Mouse (Mus musculus) embryo, embryonic 11 days (tissue): Measurements from ENCODE around the gene Irak1bp1.

Experiments
- DNase-seq: peaks from one replicate; pipeline ENCODE4 v3.0.0-alpha.2; 2015

Irak1bp1 gene

GRCm38 (mm10) chr9:82829007-82829689 is at the start of gene Irak1bp1:
TSS of gene Irak1bp1 (plus strand) at chr9:82829540.
- DNase-seq: peak; percentile 22

- no peak for DNase-seq
These were observed 41.0 kb upstream of the Irak1bp1 start for GRCm38 (mm10) chr9:82788375-82788774.

GRCm38 (mm10) chr9:82800360-82800759 is 29.0 kb upstream of the Irak1bp1 start:
- DNase-seq: no peak

GRCm38 (mm10) chr9:82807129-82807528 is 22.2 kb upstream of the Irak1bp1 start:
- no peak for DNase-seq

DNA sequence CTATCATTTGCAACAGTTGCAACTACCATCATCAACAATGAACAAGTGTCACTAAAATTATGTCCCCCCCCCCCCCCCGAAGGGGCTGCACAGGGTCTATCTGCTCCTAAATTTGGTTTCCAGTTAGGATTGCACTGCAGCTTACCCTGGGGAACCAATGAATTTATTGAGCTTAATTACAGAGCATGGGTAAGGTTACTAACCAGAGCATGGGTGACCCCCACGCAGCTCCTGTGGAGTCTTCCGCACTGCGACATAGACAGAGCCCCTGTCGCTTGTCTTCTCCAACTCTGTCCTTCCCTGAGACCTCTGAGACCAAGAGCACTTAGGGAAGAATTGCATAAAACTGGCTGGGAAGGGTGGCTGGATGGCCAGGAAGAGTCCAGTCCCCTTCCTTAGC is 21.7 kb upstream of the Irak1bp1 start:
- DNase-seq: no peak

DNA sequence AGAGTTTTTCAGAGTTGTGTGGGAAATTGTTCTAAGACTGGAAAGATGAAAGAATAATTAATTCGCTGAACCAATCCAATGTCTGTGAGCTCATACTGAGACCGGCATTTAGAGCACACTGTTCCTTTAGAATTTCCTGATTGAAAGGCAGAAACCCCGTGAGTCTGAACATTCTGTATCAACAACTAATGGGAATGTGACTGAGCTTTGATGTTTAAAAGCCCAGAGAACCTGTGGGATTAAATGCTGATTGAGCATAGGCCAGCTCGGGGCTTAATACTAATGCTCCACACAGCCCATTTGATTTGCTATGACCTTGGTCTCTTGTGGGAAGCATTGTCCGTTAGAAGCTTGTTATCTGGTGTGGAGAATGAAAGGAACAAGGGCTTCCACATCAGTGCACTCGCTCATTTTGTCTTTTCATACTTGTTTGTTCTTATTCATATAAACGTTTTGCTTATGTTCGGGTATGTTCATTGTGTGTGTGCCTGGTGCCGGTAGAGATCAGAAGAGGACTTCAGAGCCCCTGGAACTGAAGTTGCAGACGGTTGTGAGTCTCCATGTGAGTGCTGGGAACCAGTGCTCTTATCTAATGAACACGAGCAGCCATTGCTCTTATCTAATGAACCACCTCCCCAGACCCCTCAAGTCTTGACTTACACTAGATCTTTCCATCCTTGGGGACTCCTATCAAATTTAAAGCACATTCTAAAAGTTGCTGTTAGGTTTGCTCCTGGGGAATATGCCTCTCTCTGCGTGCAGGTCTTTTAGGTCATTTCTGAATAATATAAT is 17.0 kb upstream of the Irak1bp1 start:
- DNase-seq: no peak

- DNase-seq: peak; percentile 27
These were observed 14.8 kb upstream of the Irak1bp1 start for GRCm38 (mm10) chr9:82814536-82814935.

DNA sequence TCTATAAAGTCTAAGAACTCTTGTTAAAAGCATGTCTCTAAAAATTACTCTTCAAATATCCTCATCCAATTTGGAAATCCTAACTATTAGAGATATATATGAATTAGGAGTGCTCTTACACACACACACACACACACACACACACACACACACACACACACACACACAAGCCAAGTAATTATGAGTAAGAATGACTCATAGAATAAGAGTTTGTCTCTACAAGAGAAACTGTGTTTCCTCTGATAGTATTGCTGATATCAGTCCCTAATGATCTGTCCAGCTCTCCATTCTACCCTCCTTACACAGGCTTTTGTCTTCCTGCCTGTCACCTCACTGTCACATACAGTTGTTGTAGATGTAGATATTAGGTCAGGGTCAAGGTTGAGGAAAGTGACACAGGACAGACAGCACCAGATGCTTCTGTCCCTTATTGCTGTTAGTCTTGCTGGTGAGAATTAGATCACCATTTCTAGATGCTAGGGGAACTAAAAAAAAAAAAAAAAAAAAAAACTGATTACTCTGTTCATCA is 14.0 kb upstream of the Irak1bp1 start:
- no peak for DNase-seq

DNA sequence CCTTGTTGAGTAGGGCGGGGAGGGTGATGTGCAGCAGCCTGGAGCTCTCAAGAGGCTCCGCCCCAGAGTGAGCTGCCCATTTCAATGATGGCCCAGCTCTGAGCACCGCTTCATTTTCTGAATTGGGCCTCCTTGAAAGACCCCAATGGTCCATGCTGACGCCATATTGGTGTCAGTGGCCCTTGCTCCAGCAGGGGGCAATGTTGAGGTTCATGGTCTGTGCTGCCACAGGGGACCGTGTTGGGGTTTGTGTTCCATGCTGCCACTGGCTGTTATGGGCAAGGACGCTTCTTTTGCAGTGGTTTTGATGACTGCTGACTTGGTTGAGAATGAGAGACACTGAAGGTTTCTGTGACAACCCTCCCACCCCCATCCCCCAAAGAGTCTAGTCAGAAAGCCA is 2.9 kb upstream of the Irak1bp1 start:
- no peak for DNase-seq

DNA sequence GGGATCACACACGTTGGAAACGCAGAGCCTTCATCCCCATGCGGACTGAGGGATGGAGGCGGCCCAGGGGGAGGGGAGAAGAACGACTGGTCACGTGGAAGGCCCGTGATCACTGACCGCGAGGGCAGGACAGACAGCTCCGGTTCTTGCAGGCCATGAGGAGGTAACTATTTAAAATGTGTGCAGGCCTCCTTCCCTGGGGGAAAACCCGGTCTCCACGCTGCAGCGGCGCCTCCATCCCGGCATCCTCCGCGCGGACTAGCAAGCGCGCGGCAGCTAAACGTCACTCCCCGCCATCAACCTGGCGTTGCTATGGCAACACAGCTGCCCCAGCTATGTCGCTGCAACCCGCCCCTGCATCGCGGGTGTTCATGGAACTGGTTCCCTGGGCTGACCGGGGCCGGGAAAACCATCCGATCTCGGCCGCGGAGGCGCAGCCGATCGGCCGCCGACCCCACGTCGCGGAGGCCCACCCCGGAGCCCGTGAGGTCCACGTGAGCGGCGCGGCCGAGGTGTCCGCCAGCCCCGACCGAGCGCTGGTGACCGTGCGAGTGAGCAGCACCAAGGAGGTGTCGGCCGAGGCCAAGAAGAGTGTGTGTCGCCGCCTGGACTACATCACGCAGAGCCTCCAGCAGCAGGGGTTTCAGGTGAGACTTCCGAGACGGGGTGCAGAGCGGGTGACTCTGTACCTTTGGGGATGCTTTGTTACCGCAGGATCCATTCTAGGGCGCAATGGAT is 522 bp downstream of the Irak1bp1 start:
- DNase-seq: peak; percentile 96

GRCm38 (mm10) chr9:82831891-82832290 is 2.6 kb downstream of the Irak1bp1 start:
- no peak for DNase-seq

- DNase-seq: no peak
These were observed 6.6 kb downstream of the Irak1bp1 start for GRCm38 (mm10) chr9:82835921-82836320.

DNA sequence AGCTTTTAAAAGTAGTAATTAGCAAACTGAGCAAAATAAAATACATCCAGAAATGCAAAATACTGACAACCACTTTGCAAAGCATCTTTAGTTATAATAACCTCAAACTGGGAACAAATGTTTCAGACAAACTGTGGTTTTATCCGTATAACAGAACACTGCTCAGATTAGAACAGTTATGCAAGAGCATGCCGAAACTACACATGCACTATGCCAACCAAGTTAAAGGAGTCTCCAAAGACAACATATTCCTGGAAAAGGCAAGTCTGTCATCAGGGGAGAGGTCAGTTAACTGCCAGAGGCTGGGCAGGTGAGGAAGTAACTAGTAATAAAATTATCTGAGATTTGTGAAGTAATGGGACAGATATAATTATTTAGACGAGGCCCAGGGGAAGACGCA is 13.3 kb downstream of the Irak1bp1 start:
- no peak for DNase-seq

DNA sequence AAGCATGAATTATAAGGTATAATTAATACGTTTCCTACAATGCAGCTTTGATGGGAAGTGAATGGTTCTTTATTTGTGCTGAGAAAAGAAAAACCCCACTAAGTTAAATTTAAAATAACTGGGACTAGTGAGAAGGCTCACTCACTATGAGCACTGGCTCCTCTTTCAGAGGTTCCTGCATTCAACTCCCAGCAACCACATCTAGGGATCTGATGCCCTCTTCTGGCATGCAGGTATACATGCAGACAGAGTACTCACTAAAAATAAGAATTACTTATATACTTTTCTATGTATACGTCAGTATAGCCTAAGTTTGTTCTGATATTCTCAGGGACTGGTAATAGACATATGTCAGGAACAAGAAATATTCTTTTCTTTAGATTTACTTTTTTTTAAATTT is 24.7 kb downstream of the Irak1bp1 start:
- DNase-seq: peak; percentile 52

DNA sequence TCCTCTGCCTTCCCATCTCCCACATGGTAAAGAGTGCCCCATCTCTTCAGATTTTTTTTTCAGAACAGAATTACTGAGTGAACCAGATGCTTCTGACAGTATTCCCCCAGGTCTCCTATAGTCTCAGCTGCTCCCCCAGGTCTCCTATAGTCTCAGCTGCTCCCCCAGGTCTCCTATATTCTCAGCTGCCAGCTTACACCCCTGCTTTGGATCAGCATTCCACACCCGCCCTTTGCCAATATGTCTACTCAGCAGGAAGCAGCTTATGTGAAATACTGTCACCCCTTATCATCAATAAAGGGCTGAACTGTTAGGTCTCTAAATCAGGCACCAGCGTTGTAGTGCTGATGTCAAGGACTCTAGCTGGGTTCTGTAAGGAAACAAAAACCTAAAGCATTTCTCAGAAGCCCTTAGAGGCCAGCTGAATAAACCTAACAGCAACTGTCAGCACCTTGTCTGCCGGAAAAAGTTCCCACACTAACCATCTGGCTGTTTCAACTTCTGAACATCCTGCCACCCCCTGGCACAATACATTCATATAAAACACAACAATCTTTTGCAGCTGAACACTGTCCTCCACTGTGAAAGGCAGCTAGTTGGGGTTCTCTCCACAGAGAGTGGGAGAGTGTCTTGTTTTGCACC is 25.8 kb downstream of the Irak1bp1 start:
- DNase-seq: no peak

- DNase-seq: no peak
These were observed 26.9 kb downstream of the Irak1bp1 start for GRCm38 (mm10) chr9:82856241-82856640.

DNA sequence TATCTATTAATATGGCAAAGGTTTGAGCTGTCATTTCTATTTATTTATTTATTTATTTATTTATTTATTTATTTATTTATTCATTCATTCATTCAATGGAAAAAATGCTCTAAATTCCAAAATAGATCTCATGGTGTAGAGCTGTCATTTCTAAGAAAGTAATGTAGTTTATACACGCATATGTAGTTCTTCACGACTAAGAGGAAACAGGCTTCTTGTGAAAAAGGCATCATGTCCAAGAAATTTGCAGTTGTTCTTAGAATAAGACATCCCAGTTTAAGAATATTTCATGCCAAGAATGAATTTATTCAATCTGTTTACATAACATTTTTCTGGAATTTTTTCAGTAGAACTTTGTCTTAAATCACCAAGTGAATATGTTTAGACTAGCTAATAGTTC is 31.5 kb downstream of the Irak1bp1 start:
- DNase-seq: no peak

DNA sequence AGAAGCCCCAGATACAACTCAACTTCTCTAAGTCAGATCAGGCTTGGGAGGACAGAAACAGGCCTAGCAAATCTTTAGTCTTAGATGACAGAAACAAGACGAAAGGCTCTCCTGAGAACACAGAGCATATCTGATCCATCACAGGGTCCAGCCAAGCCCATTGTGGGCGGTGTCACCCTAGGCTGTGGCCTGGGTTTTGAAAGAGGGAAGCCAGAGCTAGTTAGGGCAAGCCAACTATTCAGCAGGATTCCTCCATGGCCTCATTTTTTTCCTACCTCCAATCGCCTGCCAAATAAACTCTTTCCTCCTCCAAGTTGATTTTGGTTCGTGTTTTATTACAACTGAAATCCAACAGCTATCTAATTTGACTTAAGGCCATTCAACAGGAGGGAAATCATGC is 32.0 kb downstream of the Irak1bp1 start:
- DNase-seq: no peak

- no peak for DNase-seq
These were observed 32.6 kb downstream of the Irak1bp1 start for GRCm38 (mm10) chr9:82861775-82862430.

- DNase-seq: no peak
These were observed 36.8 kb downstream of the Irak1bp1 start for GRCm38 (mm10) chr9:82866121-82866520.

GRCm38 (mm10) chr9:82867698-82868097 is 38.4 kb downstream of the Irak1bp1 start:
- no peak for DNase-seq

DNA sequence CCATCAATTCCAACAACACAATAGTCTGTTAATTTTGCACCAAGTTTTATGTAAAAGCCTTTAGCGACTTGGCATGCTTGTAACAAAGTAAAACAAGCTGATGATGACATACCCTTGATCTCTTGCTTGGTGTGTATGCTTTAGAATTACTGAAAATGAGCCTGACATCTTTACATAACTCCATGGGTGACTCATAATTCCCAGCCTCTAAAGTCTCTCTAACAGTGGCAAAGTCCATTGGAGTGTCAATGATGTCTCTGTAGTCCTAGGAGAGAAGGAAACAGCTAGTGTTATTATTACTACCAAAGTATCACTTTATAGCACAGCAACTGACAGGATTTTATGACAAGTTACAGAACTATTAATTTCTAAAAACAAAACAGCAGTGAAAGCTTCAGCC is 47.7 kb downstream of the Irak1bp1 start:
- DNase-seq: no peak
